Mouse (Mus musculus) frontal cortex, postnatal 36 days (tissue): ENCODE measurements around the gene Slc4a3.

Source experiments
- DNase-seq, 2 experiments: peaks; one replicate each; pipeline ENCODE4 v3.0.0; 2022; ENCODE audit warnings: low spot score in 2 of 2

Slc4a3 gene

DNA sequence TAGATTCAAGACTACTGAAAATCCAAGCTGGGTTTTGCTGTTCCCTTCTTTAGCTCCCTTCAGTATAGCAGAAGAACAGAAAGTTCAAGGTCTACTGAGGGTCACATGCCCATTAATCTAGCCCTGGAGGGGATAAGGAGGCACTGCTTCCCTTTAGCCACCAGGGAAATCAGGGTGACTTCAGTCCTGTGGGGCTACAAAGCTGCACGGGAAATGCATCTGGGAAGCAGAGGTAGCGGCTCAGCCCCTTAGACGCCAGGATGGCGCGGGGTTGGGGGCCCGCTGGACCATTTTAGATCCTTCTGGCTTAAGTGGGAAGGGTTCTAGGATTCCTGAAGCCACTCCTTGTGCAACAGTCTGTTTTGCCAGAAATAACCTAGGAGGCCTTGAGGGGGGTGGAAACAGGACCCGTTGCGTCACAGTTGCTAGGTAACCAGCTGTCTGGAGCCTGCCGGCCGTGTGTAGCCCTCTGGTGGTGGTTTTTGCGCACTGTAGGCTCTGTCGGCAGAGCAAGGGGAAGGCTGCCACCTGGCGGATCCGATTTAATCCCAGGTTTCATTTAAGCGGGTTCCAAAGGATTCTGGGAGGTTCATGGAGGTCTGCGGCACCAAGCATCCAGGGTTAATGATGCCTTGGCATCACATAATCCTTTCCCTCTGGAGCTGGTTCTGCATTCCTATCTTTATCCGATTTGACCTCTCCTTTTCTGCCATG lies 13.3 kb downstream of the Slc4a3 start:
- peak; percentile 95 to 98 for DNase-seq

DNA sequence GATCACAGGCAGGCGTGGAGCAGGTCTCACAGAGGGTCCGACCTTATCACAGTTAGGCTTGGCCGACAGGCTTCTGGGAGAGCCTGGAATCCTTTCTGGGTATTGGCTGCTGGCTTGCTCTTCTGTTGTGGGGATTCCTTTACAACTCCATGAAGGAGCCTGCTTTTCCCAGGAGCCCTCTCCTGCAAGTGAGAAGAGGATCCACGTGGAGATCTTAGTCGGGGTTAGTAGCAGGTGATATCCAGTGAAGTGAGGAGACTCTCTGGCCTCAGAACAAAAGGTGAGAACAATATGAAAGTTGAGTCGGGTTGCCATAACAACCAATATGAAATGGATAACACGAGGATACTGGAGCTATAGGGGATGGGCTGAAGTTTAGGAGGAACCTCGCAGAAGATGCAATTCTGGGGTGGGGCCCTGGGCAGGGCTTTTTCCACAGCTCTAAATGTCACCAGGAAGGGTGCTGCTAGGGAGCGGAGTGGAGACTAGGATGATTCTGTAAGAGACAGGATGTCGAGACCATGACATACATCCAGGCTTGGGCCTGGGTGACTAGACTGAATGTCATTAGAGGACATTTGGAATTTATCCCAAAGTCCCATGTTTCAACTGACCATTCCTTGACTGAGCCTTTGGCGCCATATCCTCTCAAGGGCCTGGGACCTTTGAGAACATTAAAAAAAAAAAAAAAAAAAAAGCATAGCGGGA lies 14.3 kb downstream of the Slc4a3 start:
- DNase-seq = no peak

DNA sequence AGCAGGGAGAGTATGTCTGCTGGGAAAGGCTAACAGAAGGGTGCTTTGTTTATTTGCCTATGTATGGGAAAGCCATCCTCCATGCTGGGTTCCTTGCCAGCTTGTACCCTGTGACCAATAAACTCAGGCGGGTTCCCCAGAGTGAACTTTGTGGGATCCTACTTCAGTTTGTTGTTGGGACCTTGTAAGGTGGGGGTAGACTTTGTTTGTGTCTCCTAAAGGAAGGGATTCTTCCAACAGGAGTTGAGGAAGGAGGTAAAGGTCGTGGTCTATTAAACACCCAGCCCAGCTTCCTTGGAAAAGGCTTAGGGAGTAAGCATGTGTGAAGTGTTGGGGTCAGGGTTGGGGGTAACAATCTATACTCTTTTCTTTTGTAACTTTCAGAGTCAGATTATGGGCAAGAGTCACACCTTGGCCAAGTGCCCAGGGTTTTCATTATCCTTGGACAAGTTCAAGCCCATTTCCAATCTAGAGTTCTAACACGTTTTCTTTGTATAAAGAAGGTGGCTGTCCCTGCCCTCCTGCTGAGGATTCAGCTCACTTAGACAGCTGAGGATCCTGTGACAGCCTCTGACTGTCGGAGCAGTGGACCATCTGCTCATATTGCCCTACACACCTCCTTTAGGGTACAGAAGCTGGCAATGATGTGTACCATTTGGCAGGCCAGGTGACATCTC lies 15.3 kb downstream of the Slc4a3 start:
- DNase-seq = no peak

DNA sequence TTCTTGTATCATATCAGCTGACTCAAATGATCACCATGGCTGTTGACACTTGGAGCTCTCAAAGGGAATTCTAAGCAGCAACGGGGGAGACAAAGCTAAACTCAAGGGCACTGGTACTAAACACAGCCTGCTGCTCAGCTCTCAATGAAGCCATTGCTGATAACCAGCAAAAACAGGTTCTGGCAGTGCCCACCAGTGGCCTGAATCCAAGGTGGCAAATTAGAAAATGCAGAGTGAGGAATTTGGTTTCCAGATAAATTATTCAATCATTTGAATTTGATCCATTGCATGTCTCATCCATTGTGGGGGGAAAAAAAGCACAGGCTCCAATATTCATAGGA lies 15.8 kb downstream of the Slc4a3 start:
- no peak for DNase-seq

DNA sequence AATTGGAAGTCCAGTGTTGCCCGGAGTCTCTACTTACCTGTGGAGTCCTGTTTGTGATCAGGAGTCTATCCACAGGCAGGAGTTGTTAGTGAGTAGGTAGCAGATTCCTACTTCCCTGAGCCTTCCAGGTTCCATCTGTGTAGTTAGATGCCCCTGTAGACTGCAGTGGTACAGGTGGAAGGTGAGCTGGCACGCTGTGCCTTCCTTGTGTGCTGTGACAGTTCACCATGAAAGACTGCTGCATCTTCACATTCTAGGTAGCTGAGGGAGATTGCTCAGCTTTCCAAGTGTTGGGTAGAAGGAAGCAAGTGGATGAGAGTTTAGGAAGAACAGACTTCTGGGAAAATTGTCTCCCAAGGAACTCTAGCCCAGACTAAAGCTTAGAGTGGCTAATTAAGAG lies 18.0 kb downstream of the Slc4a3 start:
- no peak for DNase-seq

DNA sequence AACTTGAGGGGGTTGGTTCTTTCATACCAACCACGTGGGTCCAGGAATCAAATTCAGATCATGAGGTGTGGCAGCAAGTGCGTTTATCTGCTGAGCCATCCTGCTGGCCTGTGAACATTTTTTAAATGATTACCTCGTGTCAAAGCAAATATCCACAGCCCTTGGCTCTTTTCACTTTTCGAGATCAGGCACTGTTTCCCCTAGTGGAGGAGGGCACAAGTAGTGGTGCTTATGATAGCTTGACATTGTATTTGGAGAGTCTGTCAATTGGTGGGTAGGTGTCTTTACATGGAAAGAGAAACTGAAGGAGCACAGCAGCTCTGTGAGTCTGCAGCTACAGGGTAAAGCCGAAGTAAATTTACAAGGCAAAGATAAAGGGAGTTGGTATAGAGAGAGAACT lies 18.9 kb downstream of the Slc4a3 start:
- DNase-seq = no peak

DNA sequence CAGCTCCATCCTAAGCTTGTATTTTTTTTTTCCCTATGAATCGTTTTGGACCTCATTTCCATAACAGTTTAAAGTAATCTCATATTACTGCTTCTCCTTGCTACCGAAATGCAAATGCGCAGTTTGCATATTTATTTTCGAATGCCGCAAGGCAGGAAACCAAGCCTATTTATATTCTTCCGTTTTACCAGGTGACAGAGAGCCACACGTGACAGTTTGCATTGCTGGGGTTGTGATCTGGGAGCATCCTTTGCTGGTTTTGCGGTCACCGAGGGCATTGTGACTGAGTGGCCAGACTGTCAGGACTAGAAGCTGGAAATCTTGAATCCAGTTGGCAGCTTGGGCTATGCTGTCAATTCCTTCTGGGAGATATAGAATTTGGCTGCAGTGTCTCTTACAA lies 19.6 kb downstream of the Slc4a3 start:
- no peak for DNase-seq

DNA sequence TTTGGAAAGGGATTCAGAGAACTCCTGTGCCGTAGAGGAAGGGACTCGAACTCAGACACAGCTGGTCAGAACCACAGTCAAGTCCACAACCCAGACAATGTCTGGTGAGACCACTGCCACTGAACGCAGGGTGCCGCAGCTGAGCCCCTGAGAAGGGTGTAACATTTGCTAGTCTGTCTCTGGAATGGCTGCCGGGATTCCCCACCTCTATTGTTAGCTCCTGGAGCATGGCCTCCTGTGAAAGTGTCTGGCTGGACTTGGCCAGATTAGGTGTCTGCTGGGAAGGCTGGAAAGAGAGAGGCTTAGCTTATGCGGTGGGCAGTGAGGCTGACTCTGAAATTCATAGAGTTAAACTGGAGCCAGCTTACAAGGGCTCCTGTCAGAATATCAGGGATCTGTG lies 24.3 kb downstream of the Slc4a3 start:
- DNase-seq = no peak

DNA sequence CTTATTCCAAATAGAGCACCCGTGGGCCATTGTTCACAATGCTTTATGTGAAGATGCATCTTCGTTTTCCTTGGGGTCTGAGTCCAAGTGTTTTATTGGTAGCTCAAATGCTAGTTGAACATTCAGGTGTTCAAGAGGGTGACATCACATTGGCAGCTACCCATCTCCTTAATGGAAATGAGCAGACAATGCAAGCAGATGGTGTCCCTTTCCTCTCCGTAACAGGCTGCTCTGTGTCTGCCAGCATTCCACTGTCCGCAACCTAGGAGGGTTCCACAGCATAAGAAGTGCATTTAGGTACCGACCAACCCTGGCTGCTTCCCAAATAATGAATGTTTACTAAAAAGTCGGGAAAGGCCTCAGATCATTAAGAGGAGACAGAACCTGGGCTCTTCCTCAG lies 26.7 kb downstream of the Slc4a3 start:
- DNase-seq = no peak

DNA sequence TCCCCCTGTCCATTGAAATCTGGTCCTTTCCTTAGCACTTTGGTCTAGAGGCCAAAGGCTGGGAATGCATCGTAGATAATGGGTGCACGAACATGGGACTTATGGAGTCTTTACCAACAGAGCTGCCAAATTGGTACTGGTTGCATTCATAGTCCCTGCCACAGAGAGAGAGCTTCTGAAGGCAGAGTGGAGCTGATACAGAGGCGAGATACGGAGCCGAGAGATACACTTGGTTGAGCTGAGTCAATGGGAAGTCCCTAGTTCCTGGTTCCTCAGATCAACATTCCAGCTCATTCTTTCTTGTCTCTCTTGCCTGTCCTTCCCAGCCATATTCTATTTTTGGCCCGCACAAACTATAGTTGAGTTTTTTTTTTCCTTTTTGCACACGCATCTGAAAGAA lies 27.6 kb downstream of the Slc4a3 start:
- no peak for DNase-seq

DNA sequence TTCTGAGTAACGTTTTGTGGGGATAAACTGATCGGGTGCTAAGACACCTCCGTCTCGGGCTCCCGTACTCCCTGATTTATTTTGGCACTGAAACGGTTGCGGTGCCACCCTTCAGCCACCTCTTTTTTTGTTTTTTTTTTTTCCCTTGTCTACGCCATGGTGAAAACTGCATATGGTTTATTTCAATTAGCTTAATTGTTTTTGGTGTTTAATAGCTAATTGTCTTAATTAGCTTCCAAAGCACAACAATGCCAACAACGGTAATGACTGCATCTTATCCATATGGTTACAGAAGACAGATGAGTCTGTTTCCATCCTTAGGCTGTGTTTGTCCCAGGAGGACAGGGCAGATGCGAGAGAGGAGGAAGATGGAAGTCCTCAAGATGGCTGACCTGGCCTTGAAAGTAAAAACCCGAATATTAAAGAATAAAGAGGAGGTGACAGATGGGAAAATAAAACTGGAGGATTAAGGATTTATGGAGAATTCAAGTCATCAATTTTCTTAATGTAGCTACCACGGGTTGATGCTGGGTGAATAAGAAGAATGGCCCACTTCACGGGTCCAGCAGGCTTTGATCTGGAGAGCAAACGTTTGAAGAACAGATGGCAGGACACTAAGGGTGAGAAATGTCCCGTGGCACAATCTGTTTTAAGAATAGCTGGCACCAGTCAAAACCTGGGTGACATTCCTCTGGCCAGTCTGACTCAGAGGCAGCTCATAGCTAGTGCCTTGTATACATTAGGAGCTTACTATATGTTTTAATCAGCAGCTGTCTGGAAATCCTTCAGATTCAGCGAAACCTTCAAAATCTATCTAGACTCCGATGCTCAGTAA lies 28.6 kb downstream of the Slc4a3 start:
- no peak for DNase-seq

DNA sequence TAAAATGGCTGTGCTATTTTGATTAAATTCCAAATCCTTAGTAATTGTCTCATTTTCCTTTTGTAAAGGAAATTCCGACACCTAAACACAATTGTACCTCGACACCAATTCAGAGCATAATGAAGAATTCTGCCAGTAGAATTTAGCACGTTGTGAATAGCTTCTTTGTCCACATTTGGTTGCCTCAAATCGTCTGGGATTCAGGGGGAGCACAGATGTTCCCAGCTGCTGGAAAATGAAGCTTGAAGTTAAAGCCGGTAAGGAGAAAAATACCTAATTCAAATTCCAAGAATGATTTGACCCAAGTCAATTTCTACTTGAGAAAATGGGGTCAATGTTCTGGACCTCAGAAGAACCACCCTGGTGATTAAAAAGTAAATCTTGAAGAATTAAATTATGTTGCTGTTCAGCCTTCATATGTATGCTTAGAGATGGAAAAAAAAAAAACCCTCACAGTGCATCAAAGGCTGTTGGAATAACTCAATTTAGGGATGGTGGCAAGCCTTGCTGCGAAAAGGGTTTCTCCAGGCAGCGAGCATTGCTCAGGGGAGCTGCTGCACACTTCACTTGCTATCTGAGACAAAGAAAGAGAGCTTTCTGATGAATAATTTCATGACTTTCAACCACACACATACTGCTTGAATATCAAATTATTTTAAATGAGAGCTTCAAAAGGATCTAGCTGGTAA lies 36.0 kb downstream of the Slc4a3 start:
- DNase-seq = no peak

DNA sequence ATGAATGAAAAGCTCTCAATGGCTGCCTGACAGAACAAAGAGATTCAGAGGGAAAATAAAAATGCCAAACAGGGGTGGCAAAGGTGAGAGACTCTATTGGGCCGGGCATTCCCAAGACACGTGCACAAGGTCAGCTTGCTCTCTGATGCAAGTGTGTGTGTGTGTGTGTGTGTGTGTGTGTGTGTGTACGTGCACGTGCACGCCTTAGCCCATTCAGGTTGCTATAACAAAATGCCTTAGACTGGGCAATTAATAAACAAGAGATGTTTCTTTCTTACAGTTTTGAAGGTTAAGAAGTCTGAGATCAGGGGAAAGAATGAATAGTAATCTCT lies 36.5 kb downstream of the Slc4a3 start:
- no peak for DNase-seq

DNA sequence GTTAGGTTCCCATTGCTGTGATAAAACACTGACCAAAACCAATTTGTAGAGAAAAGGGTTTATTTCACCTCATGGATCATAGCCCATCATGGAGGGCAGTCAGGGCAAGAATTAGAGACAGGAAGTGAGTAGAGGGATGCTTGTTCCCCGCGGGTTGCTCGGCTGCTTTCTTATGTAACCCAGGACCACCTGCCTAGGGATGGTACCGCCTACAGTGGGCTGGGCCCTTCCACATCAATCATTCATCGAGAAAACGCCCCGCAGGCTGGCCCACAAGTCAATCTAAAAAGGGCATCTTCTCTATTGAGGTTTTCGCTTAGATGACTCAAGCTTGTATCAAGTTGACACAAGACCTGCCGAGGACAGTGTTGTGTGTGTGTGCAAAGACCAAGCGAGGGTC lies 37.0 kb downstream of the Slc4a3 start:
- DNase-seq = no peak

DNA sequence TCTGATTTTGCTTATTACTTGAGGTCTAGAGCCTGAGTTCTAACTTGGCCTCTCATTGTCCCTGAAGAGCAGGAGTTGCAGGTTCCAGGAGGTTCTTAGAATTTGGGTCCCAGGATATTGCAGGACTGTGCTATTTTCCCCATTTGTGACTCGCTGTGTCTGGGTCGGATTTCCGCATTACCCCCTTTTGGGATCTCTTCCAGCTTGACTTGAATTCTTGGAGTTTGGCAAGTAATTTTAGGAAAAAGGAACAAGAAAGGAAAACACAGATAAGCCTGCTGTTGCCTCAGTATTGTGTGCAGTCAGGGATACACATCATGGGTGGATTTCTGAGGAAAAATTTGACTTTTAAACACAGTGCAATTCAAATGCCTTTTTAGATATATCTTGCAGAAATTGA lies 40.7 kb downstream of the Slc4a3 start:
- no peak for DNase-seq

DNA sequence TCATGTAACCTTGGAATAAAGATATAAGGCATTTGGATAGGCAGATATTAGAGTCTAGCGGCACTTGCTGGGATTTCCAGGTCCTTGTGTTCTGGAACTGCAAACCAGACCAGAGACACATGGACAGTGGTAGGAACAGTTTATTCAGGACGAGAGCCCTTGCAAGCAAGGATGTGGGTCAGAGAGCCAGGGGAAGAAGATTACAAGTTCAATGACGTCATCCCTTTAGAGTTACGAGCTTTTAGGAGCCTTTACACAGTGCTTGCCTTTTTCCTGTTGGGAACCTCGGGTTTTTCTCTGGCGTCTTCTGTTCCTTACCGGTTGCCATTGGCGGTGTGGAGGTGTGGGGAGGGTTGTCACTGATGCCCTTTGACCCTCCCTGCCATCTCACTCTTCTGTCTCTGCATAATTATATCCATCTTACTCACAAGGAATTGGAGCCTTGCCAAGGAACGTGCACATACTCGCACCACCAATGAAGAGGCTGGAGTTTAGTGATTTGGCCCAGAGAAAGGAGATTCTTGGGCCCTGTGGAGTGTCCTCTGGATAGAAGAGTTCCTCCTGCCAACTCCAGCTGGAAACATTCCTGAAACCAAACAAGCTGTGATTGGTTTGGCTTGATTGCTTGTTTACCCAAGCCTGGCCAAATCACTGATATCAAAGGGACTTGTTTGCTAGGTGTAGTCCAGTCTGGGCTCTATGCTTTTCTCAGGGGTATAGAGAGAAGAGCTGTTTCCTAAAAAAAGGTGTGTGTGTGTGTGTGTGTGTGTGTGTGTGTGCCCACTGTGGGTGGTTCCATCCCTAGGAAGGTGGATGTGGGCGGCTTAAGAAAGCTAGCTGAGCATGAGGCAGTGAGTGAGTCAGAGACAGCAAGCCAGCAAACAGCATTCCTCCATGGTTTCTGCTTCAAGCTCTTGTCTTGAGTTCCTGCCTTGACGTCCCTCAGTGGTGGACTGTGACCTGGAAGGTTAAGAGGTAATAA lies 42.0 kb downstream of the Slc4a3 start:
- peak; percentile 28 to 50 for DNase-seq

DNA sequence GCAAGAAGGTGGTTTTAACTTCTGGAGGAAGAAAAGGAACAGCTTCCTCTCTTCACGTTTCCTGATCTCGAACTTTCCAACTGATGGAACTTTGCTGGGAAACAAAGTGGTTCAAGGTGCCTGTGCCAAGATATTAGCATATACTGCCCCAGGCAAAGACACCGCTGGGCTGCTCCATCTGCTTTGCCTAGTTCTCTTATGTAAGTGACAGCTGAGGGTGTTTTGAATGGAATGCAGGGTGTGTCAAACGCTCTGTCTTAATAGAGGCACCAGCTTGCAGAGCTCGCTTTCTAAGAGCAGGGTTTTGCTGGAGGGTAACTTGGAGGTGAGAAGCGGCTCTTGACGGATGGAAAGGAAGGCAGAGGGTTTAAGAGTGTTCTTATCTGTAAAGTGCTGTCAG lies 42.8 kb downstream of the Slc4a3 start:
- peak; percentile 56 to 73 for DNase-seq

DNA sequence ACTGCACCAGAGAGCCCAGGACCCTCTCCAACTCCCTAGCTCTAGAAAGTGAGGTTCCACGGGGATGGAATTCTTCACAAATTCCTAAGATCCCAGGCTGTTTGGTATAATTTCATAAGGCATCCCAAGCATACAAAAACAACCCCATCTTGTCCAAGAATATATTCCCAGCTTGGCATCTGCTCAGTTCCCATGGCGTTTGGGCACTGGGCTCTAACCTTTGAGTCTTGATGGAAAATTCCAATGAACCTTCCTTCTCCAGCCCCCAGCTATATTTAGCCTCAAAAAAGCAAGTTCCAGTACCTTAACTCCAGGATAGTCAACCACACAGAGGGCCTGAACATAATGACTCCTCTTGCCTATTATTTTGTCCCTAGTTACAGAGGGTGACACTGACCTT lies 43.9 kb downstream of the Slc4a3 start:
- no peak for DNase-seq

DNA sequence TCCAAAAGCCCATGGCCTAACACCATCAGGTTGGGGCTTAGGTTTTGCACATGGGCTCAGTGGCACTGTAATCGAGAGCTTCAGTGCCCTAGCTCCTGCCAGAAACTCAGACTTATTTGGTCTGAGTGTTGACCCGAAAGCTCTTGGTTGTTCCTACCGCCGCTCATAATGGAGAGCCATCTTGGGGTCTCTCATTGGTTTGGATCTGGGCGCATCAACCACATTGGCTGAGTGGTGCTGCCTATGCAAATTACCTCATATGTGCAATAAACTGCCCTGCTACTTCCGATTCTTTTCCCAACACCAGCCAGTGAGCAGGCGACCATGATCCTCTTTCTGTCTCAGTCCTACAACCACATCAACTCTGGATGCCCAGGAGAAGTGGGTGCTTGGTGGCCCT lies 47.9 kb downstream of the Slc4a3 start:
- no peak for DNase-seq

DNA sequence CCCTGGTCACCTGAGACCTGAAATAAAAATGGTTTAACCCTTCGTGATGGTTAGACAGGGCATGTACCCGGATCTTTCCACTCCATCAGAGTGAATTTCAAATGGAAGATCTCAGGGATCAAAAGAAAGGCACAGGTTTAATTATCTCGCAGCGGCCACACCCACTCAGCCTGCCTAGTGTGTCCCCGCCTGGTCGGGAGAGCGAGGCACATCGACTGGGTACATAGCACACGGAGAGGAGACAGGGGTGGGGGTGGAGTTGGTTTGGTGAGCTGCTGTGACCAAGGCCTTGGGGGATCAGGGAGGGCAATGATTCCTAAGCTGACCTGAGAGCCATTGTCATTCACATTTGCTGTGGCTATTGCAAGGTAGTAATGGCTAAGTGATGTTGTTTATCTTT lies 48.8 kb downstream of the Slc4a3 start:
- no peak for DNase-seq

DNA sequence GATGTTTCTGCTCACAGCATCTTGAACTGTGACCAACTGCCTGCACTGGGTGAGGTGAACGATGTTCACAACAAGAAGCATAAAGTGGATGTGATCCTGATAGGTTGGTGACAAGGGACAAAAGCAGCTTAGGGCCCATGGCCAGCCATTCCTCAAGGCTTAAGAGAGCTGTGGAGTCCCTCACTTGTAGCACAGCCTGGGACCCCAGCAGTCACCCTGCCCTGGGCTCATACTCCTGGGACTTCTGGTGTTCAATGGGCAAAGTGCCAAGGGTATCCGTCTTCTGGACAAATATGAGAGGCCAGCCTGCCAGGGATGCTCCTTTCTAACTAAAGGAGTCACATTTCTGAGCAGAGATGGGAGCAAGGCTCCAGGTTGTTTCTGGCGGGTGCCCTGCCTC lies 49.9 kb downstream of the Slc4a3 start:
- no peak for DNase-seq
